Mouse (Mus musculus) stomach, embryonic 14.5 days (tissue): ENCODE data around the gene Glb1l. TPM values are rescaled to one million over a fixed set of nuclear protein-coding genes. Genes with fewer than 3 reads are reported as not detected.

ENCODE experiments used
- ATAC-seq: fragments of 200-750 bp; cut with Nextera tagmentation; 2 replicates; pipeline ENCODE4 v1.8.0; 2017; ENCODE audit warnings: low read depth, moderate TSS enrichment; ENCODE audit not compliant: insufficient number of reproducible peaks, insufficient read depth, low FRiP score
- H3K27ac ChIP-seq: fragments of 300-500 bp; sonication (generic); 2 replicates; pipeline ENCODE4 v1.5.1; 2014; ENCODE audit warnings: mild to moderate bottlenecking, low read length, moderate library complexity, mixed read lengths
- H3K27me3 ChIP-seq: fragments of 300-500 bp; sonication (generic); 2 replicates; pipeline ENCODE4 v1.6.1; 2014; ENCODE audit warnings: low read length, control low read depth, mixed read lengths; ENCODE audit not compliant: control insufficient read depth, insufficient read depth
- H3K36me3 ChIP-seq: fragments of 300-500 bp; sonication (generic); 2 replicates; pipeline ENCODE4 v1.6.1; 2014; ENCODE audit warnings: mild to moderate bottlenecking, control low read depth, low read length, moderate library complexity, mixed read lengths; ENCODE audit not compliant: control insufficient read depth, insufficient read depth
- H3K4me1 ChIP-seq: fragments of 300-500 bp; sonication (generic); 2 replicates; pipeline ENCODE4 v1.6.1; 2014; ENCODE audit warnings: low read length, control low read depth, mixed read lengths; ENCODE audit not compliant: control insufficient read depth, insufficient read depth
- H3K4me2 ChIP-seq: fragments of 300-500 bp; sonication (generic); replicated peaks from 2 replicates; pipeline ENCODE4 v1.6.1; 2014; ENCODE audit warnings: low read depth, low read length, control low read depth
- H3K4me3 ChIP-seq: fragments of 300-500 bp; sonication (generic); 2 replicates; pipeline ENCODE4 v1.5.1; 2014; ENCODE audit warnings: low read depth, low read length, control low read depth
- H3K9ac ChIP-seq: fragments of 300-500 bp; sonication (generic); replicated peaks from 2 replicates; pipeline ENCODE4 v1.6.1; 2014; ENCODE audit warnings: low read depth, mild to moderate bottlenecking, control low read depth, low read length, moderate library complexity, mixed read lengths
- H3K9me3 ChIP-seq: fragments of 300-500 bp; sonication (generic); 2 replicates; pipeline ENCODE4 v1.6.1; 2016; ENCODE audit warnings: low read depth, low read length, control low read depth; ENCODE audit not compliant: control insufficient read depth
- whole genome bisulfite sequencing: fragments of 180-500 bp; shearing (Covaris S2); extraction: QIAGEN DNeasy Blood & Tissue Kit; methylation state at CpG from one replicate; pipeline ENCODE4 v1.1.7; 2014; 5-methylcytosine and 5-hydroxymethylcytosine counted together
- polyA plus RNA-seq: library from polyadenylated mRNA; unstranded; fragments of >200 nt; fragmentation: Nextera tagmentation; extraction: Ambion mirVana; gene quantifications from 2 replicates; pipeline ENCODE4 v1.2.1, GENCODE M21; 2014

Glb1l gene
- polyA plus RNA-seq, 1 experiment from 2014 or later = 22.4 TPM

GRCm38 (mm10) chr1:75185495-75185894 is 25.1 kb downstream of the Glb1l start:
- WGBS = 94% methylated on average over 11 of the region's 11 CpGs
- H3K36me3 ChIP-seq = peaks cover 42% of the 10 kb centered on the region
- H3K4me2 ChIP-seq = no peak overlapping the region
- no peak overlapping the region for H3K9ac ChIP-seq
- ATAC-seq = no peak
- H3K4me1 ChIP-seq = peaks cover 2% of the 10 kb centered on the region; the same call in 1 of the 2 replicates
- H3K27ac ChIP-seq = no peak overlapping the region
- no peaks in the 10 kb centered on the region for H3K27me3 ChIP-seq
- no peaks in the 10 kb centered on the region for H3K9me3 ChIP-seq
- H3K4me3 ChIP-seq = no peak overlapping the region

DNA sequence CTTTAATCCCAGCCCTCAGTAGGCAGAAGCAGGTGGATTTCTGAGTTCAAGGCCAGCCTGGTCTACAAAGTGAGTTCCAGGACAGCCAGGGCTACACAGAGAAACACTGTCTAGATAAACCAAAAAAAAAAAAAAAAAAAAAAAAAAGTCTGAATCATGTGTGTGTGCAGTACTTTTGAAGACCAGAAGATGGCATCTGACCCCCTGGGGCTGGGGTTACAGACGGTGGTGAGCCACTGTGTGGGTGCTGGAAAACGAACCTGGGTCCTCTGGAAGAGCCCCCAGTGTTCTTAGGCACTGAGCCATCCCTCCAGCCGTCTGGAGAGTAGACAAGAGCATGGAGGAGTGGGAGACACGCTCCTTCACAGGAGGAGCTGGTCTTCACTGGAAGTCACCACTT is 28.5 kb downstream of the Glb1l start:
- H3K4me3 ChIP-seq = no peak overlapping the region
- 74% methylated on average over 4 of the region's 4 CpGs for WGBS
- H3K4me2 ChIP-seq = no peak overlapping the region
- peaks cover 37% of the 10 kb centered on the region for H3K36me3 ChIP-seq
- H3K27ac ChIP-seq = no peak overlapping the region
- no peaks in the 10 kb centered on the region for H3K27me3 ChIP-seq
- ATAC-seq = no peak
- H3K4me1 ChIP-seq = peaks cover 6% of the 10 kb centered on the region
- no peak overlapping the region for H3K9ac ChIP-seq
- H3K9me3 ChIP-seq = no peaks in the 10 kb centered on the region

DNA sequence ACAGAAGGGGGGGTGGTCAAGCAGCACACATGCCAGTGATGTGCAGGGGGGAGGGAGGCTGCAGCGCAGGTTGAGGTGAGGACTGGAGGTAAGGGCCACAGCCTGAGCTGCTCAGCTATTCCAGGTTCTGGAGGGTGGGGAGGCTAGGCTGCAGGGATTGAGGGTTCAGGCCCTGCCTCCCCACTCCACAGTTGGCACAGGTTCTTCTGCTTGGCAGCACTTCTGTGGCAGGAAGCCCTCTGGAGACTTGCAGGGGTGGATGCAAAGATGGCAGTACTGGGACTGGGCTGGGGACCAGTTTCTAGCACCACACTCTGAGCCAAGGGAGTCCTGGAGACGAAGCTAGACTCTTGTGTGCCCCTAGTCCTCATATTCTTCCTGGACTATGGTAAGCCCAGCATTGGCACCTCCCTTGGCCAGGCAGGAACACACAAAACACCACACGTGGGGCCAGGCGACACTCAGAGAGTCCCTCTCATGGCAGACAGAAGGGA is 29.2 kb downstream of the Glb1l start:
- H3K4me2 ChIP-seq = no peak overlapping the region
- no peak for ATAC-seq
- no peaks in the 10 kb centered on the region for H3K9me3 ChIP-seq
- H3K4me3 ChIP-seq = no peak overlapping the region
- WGBS = 84% methylated on average over 4 of the region's 4 CpGs
- H3K27ac ChIP-seq = no peak overlapping the region
- peaks cover 37% of the 10 kb centered on the region for H3K36me3 ChIP-seq
- H3K9ac ChIP-seq = no peak overlapping the region
- no peaks in the 10 kb centered on the region for H3K27me3 ChIP-seq
- H3K4me1 ChIP-seq = peaks cover 6% of the 10 kb centered on the region

GRCm38 (mm10) chr1:75180741-75181140 is 29.9 kb downstream of the Glb1l start:
- Histone ChIP-seq H3K27me3 (no peaks in the 10 kb centered on the region), H3K9ac (no peak overlapping the region), H3K4me2 (peak overlapping the region; percentile 87), H3K4me3 (peak overlapping the region; percentile 51; the same call in 1 of the 2 replicates), H3K9me3 (no peaks in the 10 kb centered on the region), H3K27ac (no peak overlapping the region), H3K36me3 (peaks cover 32% of the 10 kb centered on the region), H3K4me1 (peaks cover 6% of the 10 kb centered on the region)
- WGBS = 22% methylated on average over 7 of the region's 7 CpGs
- no peak for ATAC-seq

GRCm38 (mm10) chr1:75180105-75180590 is 30.5 kb downstream of the Glb1l start, which contains the start of gene Abcb6:
Gene Abcb6, minus strand, starts transcription at chr1:75180392.
- no peaks in the 10 kb centered on the region for H3K9me3 ChIP-seq
- peak; percentile 90 for ATAC-seq
- H3K27ac ChIP-seq = no peak within 1 kb of the TSS; the same call in 1 of the 2 replicates
- H3K36me3 ChIP-seq = peaks cover 32% of the 10 kb centered on the region
- peak within 1 kb of the TSS; percentile 87 for H3K4me2 ChIP-seq
- peak within 1 kb of the TSS; percentile 49 for H3K9ac ChIP-seq
- peaks cover 6% of the 10 kb centered on the region for H3K4me1 ChIP-seq
- H3K4me3 ChIP-seq = peak within 1 kb of the TSS; percentile 51
- no peaks in the 10 kb centered on the region for H3K27me3 ChIP-seq
- WGBS = under 1% methylated on average over 31 of the region's 31 CpGs

DNA sequence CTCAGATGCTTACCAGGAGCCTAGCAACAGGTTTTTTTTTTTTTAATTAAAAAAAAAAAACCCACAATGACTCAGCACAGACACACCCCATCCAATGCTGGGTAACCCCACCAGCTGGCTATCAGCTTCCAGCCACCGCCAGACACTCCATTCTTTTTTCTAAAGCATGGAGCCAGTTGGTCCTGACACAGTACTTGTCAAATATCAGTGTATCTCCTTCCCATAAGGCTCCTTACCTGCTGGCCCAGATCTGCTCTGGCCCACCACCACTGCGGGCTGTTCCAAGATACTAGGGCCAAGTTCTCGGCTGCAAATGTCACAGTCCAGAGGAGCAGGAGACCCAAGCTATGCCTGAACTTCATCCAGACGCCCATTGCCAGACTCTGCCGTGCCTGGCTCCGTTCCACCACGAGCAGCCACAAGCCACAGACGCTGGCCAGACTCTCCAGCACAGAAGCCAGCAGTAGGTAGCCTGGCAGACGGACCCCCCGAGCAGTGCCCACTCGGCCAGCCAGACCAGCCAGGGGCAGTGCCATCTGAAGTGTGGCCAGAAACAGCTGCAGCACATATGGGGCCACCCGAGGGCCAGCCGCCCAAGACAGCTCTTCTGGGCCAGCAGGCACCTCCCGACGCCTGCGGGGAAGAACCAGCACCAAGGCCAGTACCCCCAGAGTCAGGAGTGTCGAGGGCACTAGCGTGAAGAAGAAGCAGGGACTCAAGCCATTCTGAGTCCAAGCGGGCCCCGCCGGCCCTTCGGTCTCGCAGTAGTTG is 31.1 kb downstream of the Glb1l start:
- Histone ChIP-seq H3K4me2 (peak overlapping the region; percentile 87), H3K36me3 (peaks cover 26% of the 10 kb centered on the region), H3K27ac (no peak overlapping the region; the same call in 1 of the 2 replicates), H3K9me3 (no peaks in the 10 kb centered on the region), H3K4me1 (peaks cover 6% of the 10 kb centered on the region), H3K4me3 (peak overlapping the region; percentile 51), H3K9ac (peak overlapping the region; percentile 49), H3K27me3 (no peaks in the 10 kb centered on the region)
- 8% methylated on average over 23 of the region's 23 CpGs for WGBS
- peak; percentile 21; the same call in 1 of the 2 replicates for ATAC-seq

DNA sequence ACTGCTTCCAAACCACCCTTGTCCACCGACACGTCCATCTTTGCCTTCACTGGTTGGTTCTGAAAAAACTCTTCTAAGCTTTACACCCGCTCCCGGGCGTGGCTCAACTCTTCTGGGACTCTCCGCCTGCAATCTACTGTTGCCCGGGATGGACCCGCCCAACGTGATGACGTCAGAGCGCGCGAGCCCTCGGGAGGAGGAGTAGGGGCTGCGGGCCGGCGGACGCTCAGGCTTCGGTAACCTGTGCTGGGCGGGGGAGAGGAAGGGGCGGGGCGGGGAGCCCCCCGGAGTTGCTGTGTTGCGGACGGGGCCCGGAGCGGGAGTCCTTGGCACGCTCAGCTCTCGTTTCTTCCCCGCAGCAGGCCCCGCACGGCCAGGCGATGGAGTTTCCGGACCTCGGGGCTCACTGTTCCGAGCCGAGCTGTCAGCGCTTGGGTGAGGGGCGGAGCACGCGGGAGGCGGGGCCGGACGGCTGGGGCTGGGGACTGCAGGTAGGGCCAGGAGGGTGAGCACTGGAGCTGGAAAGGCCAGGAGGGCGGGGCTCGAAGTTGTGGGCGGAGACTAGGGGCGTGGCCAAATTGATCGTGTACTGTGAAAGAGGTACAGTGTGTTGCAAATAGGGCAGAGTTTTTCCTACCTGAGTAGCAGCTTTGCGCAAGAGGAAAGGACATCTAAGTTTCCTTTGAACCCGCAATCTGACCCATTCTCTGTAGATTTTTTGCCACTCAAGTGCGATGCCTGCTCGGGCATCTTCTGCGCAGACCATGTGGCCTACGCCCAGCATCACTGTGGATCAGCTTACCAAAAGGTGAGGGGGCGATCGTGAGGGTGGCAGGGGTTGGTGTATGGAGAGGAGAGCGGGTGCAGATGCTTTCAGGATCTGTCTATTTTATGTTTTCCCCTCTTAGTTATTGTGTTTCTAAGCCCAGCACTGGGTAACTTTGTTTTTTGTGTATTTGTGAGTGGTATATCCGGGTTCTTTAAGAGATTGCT is 41.8 kb downstream of the Glb1l start, which contains the start of gene Zfand2b:
Gene Zfand2b, plus strand, starts transcription at position 175 of the 993 bp plus-strand sequence.
- Histone ChIP-seq H3K4me3 (peak within 1 kb of the TSS; percentile 59), H3K9me3 (no peaks in the 10 kb centered on the region), H3K4me2 (peak within 1 kb of the TSS; percentile 55), H3K27me3 (no peaks in the 10 kb centered on the region), H3K4me1 (peaks cover 3% of the 10 kb centered on the region), H3K9ac (peak within 1 kb of the TSS; percentile 34; the same call in 1 of the 2 replicates), H3K27ac (peak within 1 kb of the TSS; percentile 75; the same call in 1 of the 2 replicates), H3K36me3 (peaks cover 30% of the 10 kb centered on the region)
- WGBS = under 1% methylated on average over 57 of the region's 59 CpGs
- ATAC-seq = peak; percentile 97

DNA sequence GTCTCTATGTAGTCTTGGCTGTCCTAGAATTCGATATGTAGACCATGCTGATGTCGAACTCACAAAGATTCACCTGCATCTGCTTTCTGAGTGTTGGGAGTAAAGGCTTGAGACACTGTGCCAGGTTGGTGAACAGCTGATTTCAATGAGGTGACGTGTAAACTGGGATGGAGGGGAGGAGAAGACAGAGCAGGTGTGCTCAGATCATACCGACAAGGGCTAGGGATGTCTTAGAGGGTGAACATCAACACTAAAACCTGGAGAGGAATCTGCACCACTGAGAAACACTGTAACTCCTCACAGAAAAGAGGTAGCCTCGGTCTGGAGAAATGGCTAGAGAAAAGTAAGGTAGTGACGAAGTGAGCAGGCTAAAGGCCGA is 42.5 kb downstream of the Glb1l start:
- 6% methylated on average over 7 of the region's 7 CpGs for WGBS
- Histone ChIP-seq H3K9ac (no peak overlapping the region; the same call in 1 of the 2 replicates), H3K27me3 (no peaks in the 10 kb centered on the region), H3K4me2 (peak overlapping the region; percentile 55), H3K4me1 (peaks cover 3% of the 10 kb centered on the region), H3K36me3 (peaks cover 28% of the 10 kb centered on the region), H3K27ac (no peak overlapping the region; the same call in 1 of the 2 replicates), H3K9me3 (no peaks in the 10 kb centered on the region), H3K4me3 (peak overlapping the region; percentile 59)
- ATAC-seq = peak; percentile 17; the same call in 1 of the 2 replicates
